Mouse (Mus musculus): ENCODE results near the gene Bphl. TPM values are rescaled to one million over a fixed set of nuclear protein-coding genes. Genes with fewer than 3 reads are reported as not detected.

Bphl gene
- polyA plus RNA-seq (2012; fragmentation: generic; extraction: Trizol), result 27.7 TPM

DNA sequence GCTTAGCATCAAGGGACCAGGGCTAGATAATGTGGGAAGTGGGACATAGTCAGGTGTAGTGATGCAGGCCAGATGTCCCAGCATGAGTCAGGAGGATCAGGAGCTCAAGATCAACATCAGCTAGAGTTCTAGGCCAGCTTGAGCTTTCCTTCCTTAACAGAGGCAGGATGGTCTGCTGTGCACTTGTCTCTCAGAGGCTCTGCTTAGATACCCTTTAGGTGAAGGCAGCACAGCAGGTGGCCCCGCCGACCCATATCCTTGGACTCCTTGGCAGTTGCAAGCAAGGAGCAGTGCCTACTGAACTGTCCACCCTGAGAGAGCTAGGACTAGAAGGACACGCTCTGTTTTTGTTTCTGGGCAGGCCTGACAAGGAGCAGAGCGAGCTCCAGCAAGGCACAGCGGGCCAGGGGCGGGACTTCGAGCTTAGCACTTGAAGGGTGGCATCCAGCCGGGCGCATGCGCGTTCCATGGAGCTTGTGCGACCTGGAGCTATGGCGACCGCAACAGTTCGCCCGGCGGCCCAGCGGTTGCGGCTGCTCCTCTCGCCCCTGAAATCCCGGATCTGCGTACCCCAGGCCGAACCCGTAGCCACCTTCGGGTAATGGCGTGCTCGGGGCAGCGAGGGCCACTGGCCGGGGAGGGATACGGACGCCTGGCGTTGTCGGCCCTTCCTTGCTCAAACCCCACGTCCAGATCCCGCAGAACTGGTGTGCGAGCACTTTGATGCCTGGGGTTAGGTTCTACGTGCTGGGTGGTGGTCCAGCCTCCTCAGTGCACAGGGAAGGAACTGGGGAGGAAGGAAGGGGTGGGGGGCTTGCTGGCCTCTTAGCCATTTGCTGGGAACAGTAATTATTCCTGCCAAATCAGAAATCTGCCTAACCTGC, at the start of gene Bphl:
TSS of gene Bphl (plus strand) at position 426 of the 884 bp plus-strand sequence.
- Histone ChIP-seq H3ac (ENCODE audit: control insufficient read depth, insufficient read length) (peak within 1 kb of the TSS; percentile 28), H3K4me2 (ENCODE audit: low read depth) (peak within 1 kb of the TSS; percentile 94), H3K36me3 (ENCODE audit: control insufficient read depth, insufficient read depth) (peaks cover 3% of the 10 kb centered on the region), H3K27me3 (ENCODE audit: control insufficient read depth, insufficient read depth, insufficient read length) (no peaks in the 10 kb centered on the region), H3K4me3 (peak within 1 kb of the TSS; percentile 53), H3K79me2 (ENCODE audit: control insufficient read depth, insufficient read depth) (peaks cover 6% of the 10 kb centered on the region)
- TF ChIP-seq POLR2A (IDR thresholded peaks at IDR 0.05; ENCODE audit: insufficient read length, low read depth) (peak; percentile 96), E2F4 (IDR thresholded peaks at IDR 0.05; ENCODE audit: insufficient read depth) (no peak), POLR2AphosphoS2 (IDR thresholded peaks at IDR 0.05; ENCODE audit: insufficient read length, low read depth) (peak; percentile 93)

DNA sequence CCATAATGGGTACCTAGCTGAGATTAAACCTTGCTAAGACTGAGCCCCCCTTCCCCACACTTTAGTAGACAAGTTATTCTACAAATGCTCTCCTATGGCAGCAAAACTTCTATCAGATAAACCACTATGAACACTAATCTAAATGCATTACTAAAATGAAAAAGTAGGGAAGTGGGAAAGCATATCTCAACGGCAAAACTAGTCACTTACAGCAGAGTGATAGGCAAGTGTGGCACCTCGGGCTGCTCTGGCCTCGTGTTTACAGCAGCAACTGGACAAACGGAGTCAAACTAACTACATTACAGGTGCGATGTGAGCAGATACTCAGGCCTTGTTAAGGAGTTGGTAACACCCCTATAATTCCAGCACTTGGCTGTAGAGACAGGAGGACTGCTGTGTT, 47.8 kb upstream of the Bphl start:
- no peak overlapping the region for H3K4me3 ChIP-seq
- H3K4me2 ChIP-seq (ENCODE audit: low read depth), result no peak overlapping the region
- TF ChIP-seq MYOD1 (IDR thresholded peaks at IDR 0.05; ENCODE audit: control insufficient read depth in 1 of 3, insufficient read length in 2 of 3, low read depth in 2 of 3) (no peak), TCF12 (IDR thresholded peaks at IDR 0.05; ENCODE audit: insufficient read depth, poor library complexity, severe bottlenecking) (no peak), MAX (IDR thresholded peaks at IDR 0.05; ENCODE audit: low read depth) (no peak), E2F4 (IDR thresholded peaks at IDR 0.05; ENCODE audit: insufficient read depth) (no peak), REST (IDR thresholded peaks at IDR 0.05; ENCODE audit: insufficient read depth, insufficient read length) (no peak), SRF (IDR thresholded peaks at IDR 0.05; ENCODE audit: control insufficient read depth, insufficient read length, low read depth) (no peak), TCF3 (IDR thresholded peaks at IDR 0.05; ENCODE audit: insufficient read length, low read depth) (no peak), USF1 (IDR thresholded peaks at IDR 0.05; ENCODE audit: low read depth) (no peak), CEBPB (IDR thresholded peaks at IDR 0.05; ENCODE audit: insufficient read depth, poor library complexity, severe bottlenecking) (no peak), POLR2A (IDR thresholded peaks at IDR 0.05; ENCODE audit: insufficient read length, low read depth) (no peak), POLR2AphosphoS2 (IDR thresholded peaks at IDR 0.05; ENCODE audit: insufficient read length, low read depth) (no peak), MYOG (IDR thresholded peaks at IDR 0.05; ENCODE audit: control insufficient read depth in 1 of 3, insufficient read depth in 1 of 3, insufficient read length in 2 of 3, low read depth in 2 of 3) (no peak)

DNA sequence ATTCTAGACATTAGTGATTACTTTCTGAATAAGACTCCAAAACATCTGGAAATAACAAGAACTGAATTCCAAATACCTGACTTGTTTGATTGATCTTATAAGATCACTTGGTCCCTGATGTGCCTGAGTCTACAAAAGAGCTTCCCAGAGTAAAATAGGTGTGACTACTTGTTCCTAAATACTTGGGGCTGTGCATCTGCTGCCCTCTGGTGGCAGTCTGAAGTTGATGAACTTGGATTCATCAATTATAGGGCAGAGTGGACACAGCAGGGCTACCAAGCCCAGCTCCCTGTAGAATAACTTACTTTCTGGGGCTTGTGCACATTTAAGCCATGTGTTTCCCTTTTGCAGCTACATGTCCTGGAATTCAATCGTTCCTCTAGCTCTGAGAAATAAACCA, 42.2 kb upstream of the Bphl start:
- TF ChIP-seq E2F4 (IDR thresholded peaks at IDR 0.05; ENCODE audit: insufficient read depth), result no peak
- no peak for TF ChIP-seq REST (IDR thresholded peaks at IDR 0.05; ENCODE audit: insufficient read depth, insufficient read length)
- TF ChIP-seq USF1 (IDR thresholded peaks at IDR 0.05; ENCODE audit: low read depth), result no peak
- no peak for TF ChIP-seq TCF3 (IDR thresholded peaks at IDR 0.05; ENCODE audit: insufficient read length, low read depth)
- no peak for TF ChIP-seq POLR2AphosphoS2 (IDR thresholded peaks at IDR 0.05; ENCODE audit: insufficient read length, low read depth)
- TF ChIP-seq TCF12 (IDR thresholded peaks at IDR 0.05; ENCODE audit: insufficient read depth, poor library complexity, severe bottlenecking), result no peak
- no peak for TF ChIP-seq POLR2A (IDR thresholded peaks at IDR 0.05; ENCODE audit: insufficient read length, low read depth)
- no peak for TF ChIP-seq MYOD1 (IDR thresholded peaks at IDR 0.05; ENCODE audit: control insufficient read depth in 1 of 3, insufficient read length in 2 of 3, low read depth in 2 of 3)
- TF ChIP-seq CEBPB (IDR thresholded peaks at IDR 0.05; ENCODE audit: insufficient read depth, poor library complexity, severe bottlenecking), result no peak
- TF ChIP-seq MAX (IDR thresholded peaks at IDR 0.05; ENCODE audit: low read depth), result no peak
- no peak for TF ChIP-seq MYOG (IDR thresholded peaks at IDR 0.05; ENCODE audit: control insufficient read depth in 1 of 3, insufficient read depth in 1 of 3, insufficient read length in 2 of 3, low read depth in 2 of 3)
- TF ChIP-seq SRF (IDR thresholded peaks at IDR 0.05; ENCODE audit: control insufficient read depth, insufficient read length, low read depth), result no peak
- no peak overlapping the region for H3ac ChIP-seq (ENCODE audit: control insufficient read depth, insufficient read length)
- no peak overlapping the region for H3K4me2 ChIP-seq (ENCODE audit: low read depth)
- no peak overlapping the region for H3K4me3 ChIP-seq
- no peaks in the 10 kb centered on the region for H3K27me3 ChIP-seq (ENCODE audit: control insufficient read depth, insufficient read depth, insufficient read length)
- H3K36me3 ChIP-seq (ENCODE audit: control insufficient read depth, insufficient read depth), result no peaks in the 10 kb centered on the region
- H3K79me2 ChIP-seq (ENCODE audit: control insufficient read depth, insufficient read depth), result no peaks in the 10 kb centered on the region

More for the DNA sequence above, 47.8 kb upstream of the Bphl start:
- no peak overlapping the region for H3ac ChIP-seq (ENCODE audit: control insufficient read depth, insufficient read length)
- no peaks in the 10 kb centered on the region for H3K27me3 ChIP-seq (ENCODE audit: control insufficient read depth, insufficient read depth, insufficient read length)
- H3K36me3 ChIP-seq (ENCODE audit: control insufficient read depth, insufficient read depth), result peaks cover 26% of the 10 kb centered on the region
- no peaks in the 10 kb centered on the region for H3K79me2 ChIP-seq (ENCODE audit: control insufficient read depth, insufficient read depth)

DNA sequence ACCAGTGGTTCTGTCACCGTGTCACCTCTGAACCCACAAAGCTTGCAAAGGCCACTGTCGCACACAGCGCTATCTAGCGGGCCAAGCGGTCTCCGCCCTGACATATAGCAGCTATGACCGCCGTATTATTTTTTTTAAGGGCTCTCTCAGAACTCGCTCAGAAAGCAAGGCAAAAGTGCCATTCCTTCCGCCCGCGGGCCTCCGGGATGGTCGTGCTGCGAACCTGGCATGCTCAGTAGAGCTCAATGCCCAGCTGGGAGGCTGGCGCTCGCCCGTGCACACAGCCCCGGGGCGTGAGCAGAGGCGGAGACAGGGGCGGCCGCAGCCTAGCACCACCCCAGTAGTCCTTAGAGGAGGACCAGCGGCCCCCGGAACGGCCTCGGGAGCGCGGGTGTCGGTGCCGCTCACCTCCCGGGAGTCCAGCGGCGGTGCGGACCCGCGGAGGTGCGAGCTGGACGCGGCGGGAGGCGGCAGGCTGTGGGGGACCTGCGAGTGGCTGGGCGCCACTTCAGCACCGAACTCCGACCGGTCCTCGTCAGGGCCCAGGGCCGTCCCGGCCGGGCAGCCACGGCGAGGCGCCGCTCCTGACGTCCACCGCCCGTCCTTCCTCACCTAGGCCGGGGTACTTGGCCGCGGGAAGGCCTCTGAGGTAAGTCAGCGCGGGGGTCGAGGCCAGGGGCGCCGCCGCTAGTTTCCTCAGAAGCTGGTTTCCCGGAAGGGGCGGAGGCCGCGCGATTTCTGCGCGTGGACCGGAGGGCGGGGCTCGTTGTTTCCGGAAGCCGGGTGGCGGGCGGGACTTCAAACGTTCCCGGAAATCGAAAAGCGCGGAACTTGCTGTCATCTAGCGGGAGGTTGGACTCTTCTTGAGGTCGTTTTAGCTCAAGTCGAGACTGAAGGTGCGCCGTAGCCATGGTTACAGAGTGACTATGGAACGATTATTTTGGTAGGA, 35.1 kb upstream of the Bphl start, which contains the start of the genes Ripk1 and Serpinb6a:
TSS of gene Ripk1 (plus strand) at position 306 of the 949 bp plus-strand sequence.
TSS of gene Serpinb6a (minus strand) at position 737 of the 949 bp plus-strand sequence.
- Histone ChIP-seq H3ac (ENCODE audit: control insufficient read depth, insufficient read length) (peak within 1 kb of the TSS; percentile 80), H3K27me3 (ENCODE audit: control insufficient read depth, insufficient read depth, insufficient read length) (no peaks in the 10 kb centered on the region), H3K4me2 (ENCODE audit: low read depth) (peak within 1 kb of the TSS; percentile 98), H3K4me3 (peak within 1 kb of the TSS; percentile 63), H3K36me3 (ENCODE audit: control insufficient read depth, insufficient read depth) (no peaks in the 10 kb centered on the region), H3K79me2 (ENCODE audit: control insufficient read depth, insufficient read depth) (peaks cover 47% of the 10 kb centered on the region)
- peak; percentile 80 for TF ChIP-seq POLR2AphosphoS2 (IDR thresholded peaks at IDR 0.05; ENCODE audit: insufficient read length, low read depth)
- TF ChIP-seq MYOD1 (IDR thresholded peaks at IDR 0.05; ENCODE audit: control insufficient read depth in 1 of 3, insufficient read length in 2 of 3, low read depth in 2 of 3), result no peak
- no peak for TF ChIP-seq USF1 (IDR thresholded peaks at IDR 0.05; ENCODE audit: low read depth)
- peak; percentile 78 for TF ChIP-seq POLR2A (IDR thresholded peaks at IDR 0.05; ENCODE audit: insufficient read length, low read depth)
- peak; percentile 82 for TF ChIP-seq E2F4 (IDR thresholded peaks at IDR 0.05; ENCODE audit: insufficient read depth)

Data from myocyte (in vitro differentiated cells).